Mouse (Mus musculus): Measurements from ENCODE around the gene Chst14. TPM values are rescaled to one million over a fixed set of nuclear protein-coding genes. Genes with fewer than 3 reads are reported as not detected.
A peak's percentile ranks its signal among the peaks of the same experiment; 100 is the strongest.

Gene Chst14
- total RNA-seq (2021) (10 to 100 TPM in 1 of 2 experiments, 1 to 10 TPM in 1; 7.8 to 15.7 TPM), polyA plus RNA-seq (2012; rRNA removed) (21.6 and 22.0 TPM in 2 replicates)
- long read RNA-seq, transcript Chst14-201 (1 exons, 2,090 nt) = major isoform, 11 of 12 reads
- long read RNA-seq, partial matches to known transcripts = 0 of 12 reads
- long read RNA-seq, other reads (novel, unspliced or antisense) = 0 of 12 reads

- DNase-seq = peak; percentile 92
Measured at GRCm38 (mm10) chr2:118926361-118926997, at the start of gene Chst14. Gene Chst14, plus strand, starts transcription at chr2:118926496.

- peak; percentile 49 for DNase-seq
Measured at GRCm38 (mm10) chr2:118881019-118881418, 45.3 kb upstream of the Chst14 start.

GRCm38 (mm10) chr2:118881956-118882355, 44.3 kb upstream of the Chst14 start:
- DNase-seq = peak; percentile 60

- DNase-seq = peak; percentile 91
Measured at GRCm38 (mm10) chr2:118882840-118883679, 43.2 kb upstream of the Chst14 start.

GRCm38 (mm10) chr2:118887440-118887839, 38.9 kb upstream of the Chst14 start:
- no peak for DNase-seq

- DNase-seq = peak; percentile 33
Measured at GRCm38 (mm10) chr2:118887845-118888548, 38.3 kb upstream of the Chst14 start.

- peak; percentile 67 for DNase-seq
Measured at GRCm38 (mm10) chr2:118891173-118891572, 35.1 kb upstream of the Chst14 start.

GRCm38 (mm10) chr2:118895990-118896913, 30.0 kb upstream of the Chst14 start:
- peak; percentile 84 for DNase-seq

- DNase-seq = no peak
Measured at GRCm38 (mm10) chr2:118896914-118897291, 29.4 kb upstream of the Chst14 start.

- no peak for DNase-seq
Measured at GRCm38 (mm10) chr2:118897392-118897791, 28.9 kb upstream of the Chst14 start.

GRCm38 (mm10) chr2:118897808-118898207, 28.5 kb upstream of the Chst14 start:
- no peak for DNase-seq

- no peak for DNase-seq
Measured at GRCm38 (mm10) chr2:118898771-118899170, 27.5 kb upstream of the Chst14 start.

GRCm38 (mm10) chr2:118899306-118899705, 27.0 kb upstream of the Chst14 start:
- DNase-seq = no peak

- peak; percentile 76 for DNase-seq
Measured at GRCm38 (mm10) chr2:118899981-118900825, 26.1 kb upstream of the Chst14 start, which contains the start of gene Bahd1. Gene Bahd1, plus strand, starts transcription at chr2:118900377.

- DNase-seq = no peak
Measured at GRCm38 (mm10) chr2:118900826-118901140, 25.5 kb upstream of the Chst14 start.

GRCm38 (mm10) chr2:118901175-118902031, 24.9 kb upstream of the Chst14 start:
- DNase-seq = peak; percentile 99

- peak; percentile 85 for DNase-seq
Measured at GRCm38 (mm10) chr2:118902051-118903025, 24.0 kb upstream of the Chst14 start.

GRCm38 (mm10) chr2:118903333-118903741, 23.0 kb upstream of the Chst14 start:
- DNase-seq = no peak
